Mouse (Mus musculus): ENCODE measurements around the gene Ube2cbp. TPM values are rescaled to one million over a fixed set of nuclear protein-coding genes. Genes with fewer than 3 reads are reported as not detected.

Gene Ube2cbp
- polyA plus RNA-seq, 1 experiment from 2014 or later = 5.6 TPM

- no peak overlapping the region for H3K9ac ChIP-seq (ENCODE audit: low read length)
- no peaks in the 10 kb centered on the region for H3K9me3 ChIP-seq (ENCODE audit: control insufficient read depth, low read length)
- no peak overlapping the region for H3K27ac ChIP-seq (ENCODE audit: low read depth)
- DNase-seq (ENCODE audit: low spot score) (no peak), ATAC-seq (replicated peaks; ENCODE audit: low FRiP score, low TSS enrichment, low read depth) (no peak)
- H3K36me3 ChIP-seq (ENCODE audit: control insufficient read depth, insufficient read depth, low read length) = no peaks in the 10 kb centered on the region
- H3K4me1 ChIP-seq (replicated peaks; ENCODE audit: control insufficient read depth, insufficient read depth, low read length) = no peaks in the 10 kb centered on the region
- H3K4me2 ChIP-seq (ENCODE audit: low read length) = no peak overlapping the region
- 65% methylated on average over 9 of the region's 9 CpGs for WGBS
- no peaks in the 10 kb centered on the region for H3K27me3 ChIP-seq (replicated peaks; ENCODE audit: control insufficient read depth, insufficient read depth, low read length)
- no peak overlapping the region for H3K4me3 ChIP-seq (ENCODE audit: low read depth, low read length)
Measured at GRCm38 (mm10) chr9:86360536-86360935, 104.2 kb downstream of the Ube2cbp start.

GRCm38 (mm10) chr9:86355851-86356250 is 108.9 kb downstream of the Ube2cbp start:
- Histone ChIP-seq H3K9ac (ENCODE audit: low read length) (no peak overlapping the region), H3K9me3 (ENCODE audit: control insufficient read depth, low read length) (no peaks in the 10 kb centered on the region), H3K27ac (ENCODE audit: low read depth) (no peak overlapping the region), H3K36me3 (ENCODE audit: control insufficient read depth, insufficient read depth, low read length) (no peaks in the 10 kb centered on the region), H3K4me2 (ENCODE audit: low read length) (no peak overlapping the region), H3K27me3 (replicated peaks; ENCODE audit: control insufficient read depth, insufficient read depth, low read length) (no peaks in the 10 kb centered on the region), H3K4me3 (ENCODE audit: low read depth, low read length) (no peak overlapping the region), H3K4me1 (replicated peaks; ENCODE audit: control insufficient read depth, insufficient read depth, low read length) (no peaks in the 10 kb centered on the region)
- ATAC-seq (replicated peaks; ENCODE audit: low FRiP score, low TSS enrichment, low read depth) (no peak), DNase-seq (ENCODE audit: low spot score) (no peak)
- 87% methylated on average over 3 of the region's 3 CpGs for WGBS

GRCm38 (mm10) chr9:86351491-86351890 is 113.3 kb downstream of the Ube2cbp start:
- H3K27ac ChIP-seq (ENCODE audit: low read depth) = no peak overlapping the region
- ATAC-seq (replicated peaks; ENCODE audit: low FRiP score, low TSS enrichment, low read depth) (no peak), DNase-seq (ENCODE audit: low spot score) (no peak)
- H3K27me3 ChIP-seq (replicated peaks; ENCODE audit: control insufficient read depth, insufficient read depth, low read length) = no peaks in the 10 kb centered on the region
- no peaks in the 10 kb centered on the region for H3K4me1 ChIP-seq (replicated peaks; ENCODE audit: control insufficient read depth, insufficient read depth, low read length)
- no peak overlapping the region for H3K4me2 ChIP-seq (ENCODE audit: low read length)
- H3K9ac ChIP-seq (ENCODE audit: low read length) = no peak overlapping the region
- no peak overlapping the region for H3K4me3 ChIP-seq (ENCODE audit: low read depth, low read length)
- no peaks in the 10 kb centered on the region for H3K36me3 ChIP-seq (ENCODE audit: control insufficient read depth, insufficient read depth, low read length)
- 78% methylated on average over 3 of the region's 3 CpGs for WGBS
- H3K9me3 ChIP-seq (ENCODE audit: control insufficient read depth, low read length) = no peaks in the 10 kb centered on the region

GRCm38 (mm10) chr9:86336792-86337191 is 128.0 kb downstream of the Ube2cbp start:
- no peak overlapping the region for H3K4me3 ChIP-seq (ENCODE audit: low read depth, low read length)
- 85% methylated on average over 2 of the region's 2 CpGs for WGBS
- H3K9ac ChIP-seq (ENCODE audit: low read length) = no peak overlapping the region
- no peaks in the 10 kb centered on the region; the same call in 1 of the 2 replicates for H3K4me1 ChIP-seq (replicated peaks; ENCODE audit: control insufficient read depth, insufficient read depth, low read length)
- H3K9me3 ChIP-seq (ENCODE audit: control insufficient read depth, low read length) = no peaks in the 10 kb centered on the region
- no peaks in the 10 kb centered on the region for H3K27me3 ChIP-seq (replicated peaks; ENCODE audit: control insufficient read depth, insufficient read depth, low read length)
- no peak overlapping the region for H3K4me2 ChIP-seq (ENCODE audit: low read length)
- H3K27ac ChIP-seq (ENCODE audit: low read depth) = no peak overlapping the region
- no peak for DNase-seq (ENCODE audit: low spot score)
- no peaks in the 10 kb centered on the region for H3K36me3 ChIP-seq (ENCODE audit: control insufficient read depth, insufficient read depth, low read length)
- no peak for ATAC-seq (replicated peaks; ENCODE audit: low FRiP score, low TSS enrichment, low read depth)

- DNase-seq (ENCODE audit: low spot score) (no peak), ATAC-seq (replicated peaks; ENCODE audit: low FRiP score, low TSS enrichment, low read depth) (no peak)
- Histone ChIP-seq H3K27ac (ENCODE audit: low read depth) (no peak overlapping the region), H3K4me3 (ENCODE audit: low read depth, low read length) (no peak overlapping the region), H3K27me3 (replicated peaks; ENCODE audit: control insufficient read depth, insufficient read depth, low read length) (no peaks in the 10 kb centered on the region), H3K36me3 (ENCODE audit: control insufficient read depth, insufficient read depth, low read length) (no peaks in the 10 kb centered on the region), H3K9me3 (ENCODE audit: control insufficient read depth, low read length) (no peaks in the 10 kb centered on the region), H3K9ac (ENCODE audit: low read length) (no peak overlapping the region), H3K4me1 (replicated peaks; ENCODE audit: control insufficient read depth, insufficient read depth, low read length) (no peaks in the 10 kb centered on the region; the same call in 1 of the 2 replicates), H3K4me2 (ENCODE audit: low read length) (no peak overlapping the region)
- 64% methylated on average over 3 of the region's 3 CpGs for WGBS
Measured at GRCm38 (mm10) chr9:86336361-86336760, 128.4 kb downstream of the Ube2cbp start.

- no peak for ATAC-seq (replicated peaks; ENCODE audit: low FRiP score, low TSS enrichment, low read depth)
- Histone ChIP-seq H3K9ac (ENCODE audit: low read length) (no peak overlapping the region), H3K4me2 (ENCODE audit: low read length) (no peak overlapping the region), H3K4me3 (ENCODE audit: low read depth, low read length) (no peak overlapping the region), H3K36me3 (ENCODE audit: control insufficient read depth, insufficient read depth, low read length) (no peaks in the 10 kb centered on the region), H3K27ac (ENCODE audit: low read depth) (no peak overlapping the region), H3K27me3 (replicated peaks; ENCODE audit: control insufficient read depth, insufficient read depth, low read length) (no peaks in the 10 kb centered on the region), H3K9me3 (ENCODE audit: control insufficient read depth, low read length) (no peaks in the 10 kb centered on the region), H3K4me1 (replicated peaks; ENCODE audit: control insufficient read depth, insufficient read depth, low read length) (no peaks in the 10 kb centered on the region; the same call in 1 of the 2 replicates)
- WGBS = 51% methylated on average over 4 of the region's 4 CpGs
- no peak for DNase-seq (ENCODE audit: low spot score)
Measured at GRCm38 (mm10) chr9:86335588-86335987, 129.2 kb downstream of the Ube2cbp start.

GRCm38 (mm10) chr9:86334357-86334756 is 130.4 kb downstream of the Ube2cbp start:
- ATAC-seq (replicated peaks; ENCODE audit: low FRiP score, low TSS enrichment, low read depth) (no peak), DNase-seq (ENCODE audit: low spot score) (no peak)
- H3K4me2 ChIP-seq (ENCODE audit: low read length) = no peak overlapping the region
- no peak overlapping the region for H3K27ac ChIP-seq (ENCODE audit: low read depth)
- no peaks in the 10 kb centered on the region for H3K9me3 ChIP-seq (ENCODE audit: control insufficient read depth, low read length)
- H3K4me3 ChIP-seq (ENCODE audit: low read depth, low read length) = no peak overlapping the region
- no peak overlapping the region for H3K9ac ChIP-seq (ENCODE audit: low read length)
- no peaks in the 10 kb centered on the region for H3K27me3 ChIP-seq (replicated peaks; ENCODE audit: control insufficient read depth, insufficient read depth, low read length)
- WGBS = 92% methylated on average over 5 of the region's 5 CpGs
- H3K36me3 ChIP-seq (ENCODE audit: control insufficient read depth, insufficient read depth, low read length) = no peaks in the 10 kb centered on the region
- no peaks in the 10 kb centered on the region; the same call in 1 of the 2 replicates for H3K4me1 ChIP-seq (replicated peaks; ENCODE audit: control insufficient read depth, insufficient read depth, low read length)

- 84% methylated on average over 3 of the region's 3 CpGs for WGBS
- Histone ChIP-seq H3K9me3 (ENCODE audit: control insufficient read depth, low read length) (no peaks in the 10 kb centered on the region), H3K27me3 (replicated peaks; ENCODE audit: control insufficient read depth, insufficient read depth, low read length) (no peaks in the 10 kb centered on the region), H3K9ac (ENCODE audit: low read length) (no peak overlapping the region), H3K4me2 (ENCODE audit: low read length) (no peak overlapping the region), H3K27ac (ENCODE audit: low read depth) (no peak overlapping the region), H3K36me3 (ENCODE audit: control insufficient read depth, insufficient read depth, low read length) (no peaks in the 10 kb centered on the region), H3K4me3 (ENCODE audit: low read depth, low read length) (no peak overlapping the region), H3K4me1 (replicated peaks; ENCODE audit: control insufficient read depth, insufficient read depth, low read length) (no peaks in the 10 kb centered on the region; the same call in 1 of the 2 replicates)
- no peak for DNase-seq (ENCODE audit: low spot score)
- ATAC-seq (replicated peaks; ENCODE audit: low FRiP score, low TSS enrichment, low read depth) = no peak
Measured at GRCm38 (mm10) chr9:86330591-86330990, 134.2 kb downstream of the Ube2cbp start.

GRCm38 (mm10) chr9:86328270-86328669 is 136.5 kb downstream of the Ube2cbp start:
- Histone ChIP-seq H3K9ac (ENCODE audit: low read length) (no peak overlapping the region), H3K27ac (ENCODE audit: low read depth) (no peak overlapping the region), H3K36me3 (ENCODE audit: control insufficient read depth, insufficient read depth, low read length) (no peaks in the 10 kb centered on the region), H3K27me3 (replicated peaks; ENCODE audit: control insufficient read depth, insufficient read depth, low read length) (no peaks in the 10 kb centered on the region), H3K4me1 (replicated peaks; ENCODE audit: control insufficient read depth, insufficient read depth, low read length) (no peaks in the 10 kb centered on the region), H3K9me3 (ENCODE audit: control insufficient read depth, low read length) (no peaks in the 10 kb centered on the region), H3K4me3 (ENCODE audit: low read depth, low read length) (no peak overlapping the region), H3K4me2 (ENCODE audit: low read length) (no peak overlapping the region)
- WGBS = 67% methylated on average over 4 of the region's 4 CpGs
- DNase-seq (ENCODE audit: low spot score) = no peak
- ATAC-seq (replicated peaks; ENCODE audit: low FRiP score, low TSS enrichment, low read depth) = no peak

Measured in intestine, embryonic 14.5 days (tissue).